Mouse (Mus musculus): ENCODE measurements around the gene Bmpr1a.

DNA sequence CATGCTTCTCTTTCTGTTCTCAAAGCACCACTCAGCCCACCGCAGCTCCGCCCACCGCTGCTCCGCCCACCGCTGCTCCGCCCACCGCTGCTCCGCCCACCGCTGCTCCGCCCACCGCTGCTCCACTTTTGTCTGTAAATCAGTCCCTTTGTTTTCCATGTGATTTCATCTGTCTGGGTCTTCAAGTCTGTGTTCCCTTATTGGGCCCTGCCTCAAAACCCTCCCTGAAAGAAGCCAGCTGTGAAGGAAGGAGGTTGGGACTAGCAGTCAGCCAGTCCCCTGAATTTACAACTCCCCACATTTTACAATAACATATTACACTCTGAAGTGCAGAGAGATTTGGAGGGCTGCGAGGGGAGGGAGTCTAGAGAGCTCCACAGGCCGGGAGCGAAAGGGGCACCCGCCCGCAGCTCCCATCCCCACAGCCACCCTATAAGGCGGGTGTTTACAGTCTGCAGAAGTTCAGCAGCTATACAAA lies 37.6 kb upstream of the Bmpr1a start:
- TF ChIP-seq MAFK (IDR thresholded peaks at IDR 0.05; ENCODE audit: insufficient read depth, low read depth, low read length) (no peak), CHD2 (IDR thresholded peaks at IDR 0.05; ENCODE audit: low read depth, low read length) (no peak), HCFC1 (IDR thresholded peaks at IDR 0.05; ENCODE audit: borderline replicate concordance, insufficient read depth, low read length) (no peak)

Measured in ES-E14 (cell line).